Mouse (Mus musculus): ENCODE results near the gene Pdgfra. TPM values are rescaled to one million over a fixed set of nuclear protein-coding genes. Genes with fewer than 3 reads are reported as not detected.

Pdgfra gene
- total and polyA plus RNA-seq, 2 experiments: 1.1 to 4.5 TPM

DNA sequence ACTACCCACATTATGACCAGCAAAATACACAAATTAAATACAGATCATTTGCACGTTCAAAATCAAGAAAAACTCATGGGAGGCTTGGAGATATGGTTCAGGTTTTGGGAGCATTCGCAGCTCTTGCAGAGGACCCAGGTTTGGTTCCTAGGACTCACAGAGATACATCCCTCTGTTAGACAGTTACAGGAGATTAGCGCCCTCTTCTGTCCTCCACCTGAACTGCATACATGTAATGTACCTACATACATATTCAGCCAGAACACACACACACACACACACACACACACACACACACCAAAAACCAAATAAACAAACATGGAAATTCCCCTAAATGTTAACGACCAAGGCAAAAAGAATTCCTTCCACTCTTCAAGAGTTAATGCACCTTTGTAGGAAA, 12.6 kb downstream of the Pdgfra start:
- WGBS: 87% methylated on average over 4 of the region's 4 CpGs
- DNase-seq (ENCODE audit: extremely low read depth, low read depth, low spot score): no peak

DNA sequence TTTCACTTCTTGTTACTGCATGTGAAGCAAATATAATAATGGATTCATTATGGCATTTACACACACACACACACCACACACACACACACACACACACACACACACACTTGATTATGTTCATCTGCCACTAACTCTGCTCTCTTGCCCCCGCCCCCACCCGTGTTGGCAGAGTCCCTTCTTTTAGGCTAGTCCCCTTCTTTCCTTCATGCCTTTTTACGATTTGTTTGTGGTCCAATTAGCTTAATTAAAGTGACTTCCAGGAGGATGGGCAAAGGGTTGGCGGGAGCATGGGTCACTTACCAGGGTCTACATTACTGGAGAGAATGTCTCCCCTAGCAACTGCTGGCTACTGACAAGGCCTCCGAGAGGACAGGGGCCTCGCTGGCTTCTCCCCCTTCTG, 17.7 kb downstream of the Pdgfra start:
- Histone ChIP-seq H3K4me1 (ENCODE audit: control insufficient read depth, insufficient read depth, low read length) (no peaks in the 10 kb centered on the region), H3K27ac (replicated peaks; ENCODE audit: insufficient read depth, low read depth, low read length) (no peak overlapping the region), H3K36me3 (ENCODE audit: control insufficient read depth, insufficient read depth, low read length) (no peaks in the 10 kb centered on the region), H3K9ac (ENCODE audit: low read depth, low read length) (no peak overlapping the region), H3K27me3 (ENCODE audit: control insufficient read depth, insufficient read depth, low read length) (no peaks in the 10 kb centered on the region), H3K4me3 (ENCODE audit: insufficient read depth, low read depth, low read length) (no peak overlapping the region), H3K79me2 (ENCODE audit: control insufficient read depth, insufficient read depth, low read length) (no peaks in the 10 kb centered on the region)
- no peak for TF ChIP-seq POLR2A (IDR thresholded peaks at IDR 0.05; ENCODE audit: extremely low read depth, insufficient read depth, low read length)
- no peak for TF ChIP-seq CTCF (IDR thresholded peaks at IDR 0.05; ENCODE audit: low read depth, low read length)
- 85% methylated on average over 6 of the region's 6 CpGs for WGBS
- no peak for DNase-seq (ENCODE audit: extremely low read depth, low read depth, low spot score)

More for the DNA sequence above, 12.6 kb downstream of the Pdgfra start:
- Histone ChIP-seq H3K36me3 (ENCODE audit: control insufficient read depth, insufficient read depth, low read length) (no peaks in the 10 kb centered on the region), H3K27me3 (ENCODE audit: control insufficient read depth, insufficient read depth, low read length) (no peaks in the 10 kb centered on the region), H3K9ac (ENCODE audit: low read depth, low read length) (no peak overlapping the region), H3K4me1 (ENCODE audit: control insufficient read depth, insufficient read depth, low read length) (no peaks in the 10 kb centered on the region), H3K79me2 (ENCODE audit: control insufficient read depth, insufficient read depth, low read length) (no peaks in the 10 kb centered on the region), H3K4me3 (ENCODE audit: insufficient read depth, low read depth, low read length) (no peak overlapping the region), H3K27ac (replicated peaks; ENCODE audit: insufficient read depth, low read depth, low read length) (no peak overlapping the region)
- TF ChIP-seq POLR2A (IDR thresholded peaks at IDR 0.05; ENCODE audit: extremely low read depth, insufficient read depth, low read length): no peak
- no peak for TF ChIP-seq CTCF (IDR thresholded peaks at IDR 0.05; ENCODE audit: low read depth, low read length)

DNA sequence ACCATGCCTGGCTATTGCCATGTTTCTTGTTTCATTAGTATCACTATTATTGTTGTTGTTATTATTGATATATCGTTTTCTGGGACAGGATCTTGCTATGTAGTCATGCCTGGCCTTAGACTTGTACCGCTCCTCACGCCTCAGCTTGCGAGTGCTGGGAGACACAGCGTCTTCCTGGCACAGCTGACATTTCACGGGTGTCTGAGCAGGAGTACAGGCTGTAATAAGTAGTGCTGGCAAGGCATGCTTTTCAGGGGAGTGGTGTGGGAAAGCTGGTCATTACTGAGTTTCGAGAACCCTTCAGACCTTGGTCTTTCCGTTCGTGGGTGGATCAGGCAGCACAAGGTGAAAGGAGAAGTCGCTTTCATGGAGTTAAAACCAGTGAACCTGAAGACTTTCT, 19.8 kb downstream of the Pdgfra start:
- Histone ChIP-seq H3K4me3 (ENCODE audit: insufficient read depth, low read depth, low read length) (no peak overlapping the region), H3K79me2 (ENCODE audit: control insufficient read depth, insufficient read depth, low read length) (no peaks in the 10 kb centered on the region), H3K27me3 (ENCODE audit: control insufficient read depth, insufficient read depth, low read length) (no peaks in the 10 kb centered on the region), H3K9ac (ENCODE audit: low read depth, low read length) (no peak overlapping the region), H3K4me1 (ENCODE audit: control insufficient read depth, insufficient read depth, low read length) (no peaks in the 10 kb centered on the region), H3K36me3 (ENCODE audit: control insufficient read depth, insufficient read depth, low read length) (no peaks in the 10 kb centered on the region), H3K27ac (replicated peaks; ENCODE audit: insufficient read depth, low read depth, low read length) (no peak overlapping the region)
- WGBS: 89% methylated on average over 10 of the region's 10 CpGs
- TF ChIP-seq POLR2A (IDR thresholded peaks at IDR 0.05; ENCODE audit: extremely low read depth, insufficient read depth, low read length) (no peak), CTCF (IDR thresholded peaks at IDR 0.05; ENCODE audit: low read depth, low read length) (no peak)
- no peak for DNase-seq (ENCODE audit: extremely low read depth, low read depth, low spot score)

DNA sequence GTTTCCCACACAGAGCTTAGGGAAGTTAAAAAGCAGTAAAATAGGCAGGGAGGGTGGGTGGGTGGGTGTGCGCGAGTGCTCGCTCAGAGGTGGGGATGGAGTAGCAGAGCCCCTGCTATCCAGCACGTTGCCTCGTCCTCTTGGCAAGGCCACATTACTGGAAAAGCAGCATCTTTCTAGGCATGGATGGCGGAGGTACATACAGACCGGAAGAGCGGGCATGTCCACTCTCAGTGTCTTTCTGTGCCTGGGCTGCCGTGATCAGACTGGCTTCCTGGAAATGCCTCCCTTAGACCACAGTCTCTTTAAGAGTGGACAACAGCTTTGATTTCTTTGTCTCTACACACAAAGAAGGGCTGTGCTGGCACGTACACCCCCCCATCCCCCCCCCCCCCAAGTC, 27.2 kb downstream of the Pdgfra start:
- no peaks in the 10 kb centered on the region for H3K36me3 ChIP-seq (ENCODE audit: control insufficient read depth, insufficient read depth, low read length)
- H3K79me2 ChIP-seq (ENCODE audit: control insufficient read depth, insufficient read depth, low read length): no peaks in the 10 kb centered on the region
- no peak for DNase-seq (ENCODE audit: extremely low read depth, low read depth, low spot score)
- H3K4me1 ChIP-seq (ENCODE audit: control insufficient read depth, insufficient read depth, low read length): no peaks in the 10 kb centered on the region
- 84% methylated on average over 10 of the region's 10 CpGs for WGBS
- H3K4me3 ChIP-seq (ENCODE audit: insufficient read depth, low read depth, low read length): no peak overlapping the region
- no peak overlapping the region for H3K9ac ChIP-seq (ENCODE audit: low read depth, low read length)
- TF ChIP-seq POLR2A (IDR thresholded peaks at IDR 0.05; ENCODE audit: extremely low read depth, insufficient read depth, low read length) (no peak), CTCF (IDR thresholded peaks at IDR 0.05; ENCODE audit: low read depth, low read length) (no peak)
- no peak overlapping the region for H3K27ac ChIP-seq (replicated peaks; ENCODE audit: insufficient read depth, low read depth, low read length)
- no peaks in the 10 kb centered on the region for H3K27me3 ChIP-seq (ENCODE audit: control insufficient read depth, insufficient read depth, low read length)

DNA sequence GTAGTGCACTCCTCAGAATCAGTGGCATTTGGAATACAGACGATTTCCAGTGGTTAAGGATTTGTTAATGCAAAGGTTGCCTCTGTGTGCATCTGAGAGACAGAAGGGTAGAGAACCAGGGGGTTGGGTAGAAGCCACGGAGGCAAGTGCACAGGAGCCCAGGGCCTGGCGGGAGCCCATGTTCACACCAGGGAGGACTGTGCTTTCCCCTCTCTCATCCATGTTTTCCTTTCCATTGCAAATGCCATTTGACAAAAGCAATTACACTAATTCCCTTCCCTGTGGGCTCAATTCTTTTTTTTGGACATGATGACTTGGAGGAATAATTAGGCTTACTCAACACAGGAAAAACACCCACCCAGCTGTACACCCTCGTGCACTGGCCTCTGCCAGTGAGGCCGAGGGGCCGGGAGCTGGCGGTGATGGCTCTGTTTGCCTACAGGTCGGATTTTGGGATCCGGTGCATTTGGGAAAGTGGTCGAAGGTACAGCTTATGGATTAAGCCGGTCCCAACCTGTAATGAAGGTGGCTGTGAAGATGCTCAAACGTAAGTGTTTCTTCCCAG, 27.7 kb downstream of the Pdgfra start:
- 82% methylated on average over 12 of the region's 12 CpGs for WGBS

DNA sequence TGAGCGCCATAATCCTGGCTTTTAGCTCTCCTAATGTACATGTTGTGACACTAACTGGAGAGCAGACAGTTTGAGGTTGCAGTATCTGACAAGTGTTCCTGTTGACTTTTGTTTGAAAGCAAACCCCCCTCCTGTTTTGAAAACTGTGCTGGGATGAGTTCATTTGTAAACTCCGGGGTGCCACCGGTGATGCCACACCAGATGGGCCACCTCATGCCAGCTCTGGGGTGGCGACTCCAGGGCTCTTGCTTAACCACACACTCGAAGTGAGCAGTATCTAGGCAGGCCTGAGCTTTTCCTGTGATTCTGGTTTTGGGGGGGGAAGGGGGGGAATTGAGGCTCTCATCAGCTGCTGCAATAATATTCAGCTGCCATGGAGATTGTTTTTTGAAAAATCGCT, 31.6 kb downstream of the Pdgfra start:
- WGBS: 79% methylated on average over 6 of the region's 6 CpGs

More for the DNA sequence above, 27.7 kb downstream of the Pdgfra start:
- TF ChIP-seq POLR2A (IDR thresholded peaks at IDR 0.05; ENCODE audit: extremely low read depth, insufficient read depth, low read length) (no peak), CTCF (IDR thresholded peaks at IDR 0.05; ENCODE audit: low read depth, low read length) (no peak)
- DNase-seq (ENCODE audit: extremely low read depth, low read depth, low spot score): no peak
- Histone ChIP-seq H3K27ac (replicated peaks; ENCODE audit: insufficient read depth, low read depth, low read length) (no peak overlapping the region), H3K9ac (ENCODE audit: low read depth, low read length) (no peak overlapping the region), H3K36me3 (ENCODE audit: control insufficient read depth, insufficient read depth, low read length) (no peaks in the 10 kb centered on the region), H3K79me2 (ENCODE audit: control insufficient read depth, insufficient read depth, low read length) (no peaks in the 10 kb centered on the region), H3K4me3 (ENCODE audit: insufficient read depth, low read depth, low read length) (no peak overlapping the region), H3K4me1 (ENCODE audit: control insufficient read depth, insufficient read depth, low read length) (no peaks in the 10 kb centered on the region), H3K27me3 (ENCODE audit: control insufficient read depth, insufficient read depth, low read length) (no peaks in the 10 kb centered on the region)

More for the DNA sequence above, 31.6 kb downstream of the Pdgfra start:
- no peak overlapping the region for H3K27ac ChIP-seq (replicated peaks; ENCODE audit: insufficient read depth, low read depth, low read length)
- H3K27me3 ChIP-seq (ENCODE audit: control insufficient read depth, insufficient read depth, low read length): no peaks in the 10 kb centered on the region
- H3K79me2 ChIP-seq (ENCODE audit: control insufficient read depth, insufficient read depth, low read length): no peaks in the 10 kb centered on the region
- H3K4me1 ChIP-seq (ENCODE audit: control insufficient read depth, insufficient read depth, low read length): no peaks in the 10 kb centered on the region
- no peaks in the 10 kb centered on the region for H3K36me3 ChIP-seq (ENCODE audit: control insufficient read depth, insufficient read depth, low read length)
- no peak overlapping the region for H3K9ac ChIP-seq (ENCODE audit: low read depth, low read length)
- DNase-seq (ENCODE audit: extremely low read depth, low read depth, low spot score): no peak
- H3K4me3 ChIP-seq (ENCODE audit: insufficient read depth, low read depth, low read length): no peak overlapping the region
- TF ChIP-seq POLR2A (IDR thresholded peaks at IDR 0.05; ENCODE audit: extremely low read depth, insufficient read depth, low read length) (no peak), CTCF (IDR thresholded peaks at IDR 0.05; ENCODE audit: low read depth, low read length) (no peak)

Data from liver, adult 2 months (tissue).